Mouse (Mus musculus): Measurements from ENCODE around the gene Prdx1.
A peak's percentile ranks its signal among the peaks of the same experiment; 100 is the strongest.
"Not testable (repeated sequence)": the region's sequence is repeated elsewhere in the genome, so short reads cannot be mapped to it uniquely, and the experiment has no call there.

Prdx1 gene

GRCm38 (mm10) chr4:116680521-116680920 lies 4.8 kb upstream of the Prdx1 start:
- DNase-seq = not testable (repeated sequence)

GRCm38 (mm10) chr4:116683957-116684356 lies 1.4 kb upstream of the Prdx1 start:
- no peak for DNase-seq

- DNase-seq = no peak
Observed at GRCm38 (mm10) chr4:116684665-116685064, 679 bp upstream of the Prdx1 start.

- DNase-seq = no peak
Observed at GRCm38 (mm10) chr4:116687041-116687440, 1.7 kb downstream of the Prdx1 start.

- no peak for DNase-seq
Observed at GRCm38 (mm10) chr4:116689309-116689876, 4.0 kb downstream of the Prdx1 start.

GRCm38 (mm10) chr4:116692146-116692545 lies 6.8 kb downstream of the Prdx1 start:
- DNase-seq = no peak

GRCm38 (mm10) chr4:116693785-116694184 lies 8.4 kb downstream of the Prdx1 start:
- DNase-seq = no peak

- DNase-seq = no peak
Observed at GRCm38 (mm10) chr4:116698693-116699342, 13.5 kb downstream of the Prdx1 start.

- no peak for DNase-seq
Observed at GRCm38 (mm10) chr4:116700964-116701363, 15.6 kb downstream of the Prdx1 start.

GRCm38 (mm10) chr4:116703804-116704203 lies 18.5 kb downstream of the Prdx1 start:
- peak; percentile 62 for DNase-seq

- DNase-seq = no peak
Observed at GRCm38 (mm10) chr4:116707666-116708065, 22.3 kb downstream of the Prdx1 start.

GRCm38 (mm10) chr4:116708201-116708764 lies 22.9 kb downstream of the Prdx1 start, which contains the start of the genes Mmachc and Ccdc163:
TSS of gene Mmachc (minus strand) at chr4:116708406.
TSS of gene Ccdc163 (plus strand) at chr4:116708509.
- DNase-seq = peak; percentile 97

GRCm38 (mm10) chr4:116708791-116709390 lies 23.5 kb downstream of the Prdx1 start:
- DNase-seq = peak; percentile 59

GRCm38 (mm10) chr4:116710154-116710553 lies 24.8 kb downstream of the Prdx1 start:
- DNase-seq = no peak

- DNase-seq = peak; percentile 54
Observed at GRCm38 (mm10) chr4:116712536-116712935, 27.2 kb downstream of the Prdx1 start.

- DNase-seq = peak; percentile 86
Observed at GRCm38 (mm10) chr4:116719396-116719795, 34.1 kb downstream of the Prdx1 start.

GRCm38 (mm10) chr4:116720343-116721097 lies 35.2 kb downstream of the Prdx1 start, which contains the start of gene Tesk2:
TSS of gene Tesk2 (plus strand) at chr4:116720948.
- peak; percentile 97 for DNase-seq

- no peak for DNase-seq
Observed at GRCm38 (mm10) chr4:116721098-116721628, 35.8 kb downstream of the Prdx1 start.

GRCm38 (mm10) chr4:116722230-116722629 lies 36.9 kb downstream of the Prdx1 start:
- DNase-seq = no peak

- no peak for DNase-seq
Observed at GRCm38 (mm10) chr4:116725444-116725843, 40.1 kb downstream of the Prdx1 start.

GRCm38 (mm10) chr4:116727401-116727800 lies 42.1 kb downstream of the Prdx1 start:
- no peak for DNase-seq

GRCm38 (mm10) chr4:116729532-116729931 lies 44.2 kb downstream of the Prdx1 start:
- DNase-seq = no peak

- no peak for DNase-seq
Observed at GRCm38 (mm10) chr4:116731077-116731476, 45.7 kb downstream of the Prdx1 start.

Measured in cerebellum, adult 9-10 months (tissue).